In genomic region chr10:107922750-107923149, GRCm38 (mm10) we compare ENCODE assay signal across 11 mouse cellular contexts. TPM values are rescaled to one million over a fixed set of nuclear protein-coding genes. Genes with fewer than 3 reads are reported as not detected.
A peak's percentile ranks its signal among the peaks of the same experiment; 100 is the strongest.
DNase-seq lines count a peak whose midpoint lies in the region; ATAC-seq and TF ChIP-seq lines count a peak whose summit lies in the region.
"Had no signal": no experiment of that assay in that cellular context is flagged by ENCODE, and none has a peak within 500 bp of the region (broad histone marks: within the 10 kb centered on the region; RNA-seq: fewer than 3 reads in every experiment).

No protein-coding gene starts in this region.

- H3K79me2 ChIP-seq in heart, adult 2 months (replicated peaks; ENCODE audit: control insufficient read depth, insufficient read depth, low read length): no peaks in the 10 kb centered on the region

- no peaks in the 10 kb centered on the region for H3K27me3 ChIP-seq in heart, adult 2 months (ENCODE audit: control insufficient read depth, insufficient read depth, low read length)
- H3K27me3 ChIP-seq in midbrain, embryonic 11.5 days (ENCODE audit: control insufficient read depth, insufficient read depth, low read length): no peaks in the 10 kb centered on the region
- H3K27me3 ChIP-seq in midbrain, embryonic 16.5 days (ENCODE audit: control insufficient read depth, insufficient read depth, low read depth, low read length): no peaks in the 10 kb centered on the region
- no peaks in the 10 kb centered on the region for H3K27me3 ChIP-seq in hindbrain, embryonic 12.5 days
- H3K27me3 ChIP-seq: megakaryocyte, embryonic 14.5 days had no signal

- 16% methylated on average over 1 of the region's 1 CpGs for WGBS in heart, adult 2 months
- 21% methylated on average over 1 of the region's 1 CpGs for WGBS in midbrain, embryonic 11.5 days
- 12% methylated on average over 1 of the region's 1 CpGs for WGBS in midbrain, embryonic 16.5 days
- WGBS in hindbrain, embryonic 12.5 days: 29% methylated on average over 1 of the region's 1 CpGs

- H3K9ac ChIP-seq in heart, adult 2 months (ENCODE audit: low read depth, low read length): no peak overlapping the region
- no peak overlapping the region for H3K9ac ChIP-seq in midbrain, embryonic 11.5 days (ENCODE audit: low read length)
- no peak overlapping the region for H3K9ac ChIP-seq in midbrain, embryonic 16.5 days (ENCODE audit: low read depth, low read length)
- H3K9ac ChIP-seq in hindbrain, embryonic 12.5 days: no peak overlapping the region

- no peak for TF ChIP-seq POLR2A in heart, adult 2 months (IDR thresholded peaks at IDR 0.05; ENCODE audit: insufficient read depth, low read depth, low read length)

- TF ChIP-seq EP300 in heart, adult 2 months (IDR thresholded peaks at IDR 0.05; ENCODE audit: insufficient read depth, low read depth, low read length): no peak

- peak; percentile 73 for TF ChIP-seq CTCF in heart, adult 2 months (IDR thresholded peaks at IDR 0.05)

- no peaks in the 10 kb centered on the region for H3K9me3 ChIP-seq in midbrain, embryonic 11.5 days (ENCODE audit: control insufficient read depth, low read length)
- no peaks in the 10 kb centered on the region for H3K9me3 ChIP-seq in midbrain, embryonic 16.5 days (replicated peaks; ENCODE audit: control insufficient read depth, low read length, poor library complexity, severe bottlenecking)
- H3K9me3 ChIP-seq in hindbrain, embryonic 12.5 days (replicated peaks): no peaks in the 10 kb centered on the region

- intact Hi-C loops in heart, adult 2 months (cut with DNase I): loop anchor here (1.0 to 5.0 kb wide), 2 partner anchors 65 to 122 kb away; no protein-coding TSS in a partner anchor
- intact Hi-C loops in heart, postnatal 36 days (cut with DNase I): loop anchor here (5.0 kb wide), 1 partner anchor 65 kb away; no protein-coding TSS in a partner anchor

- ATAC-seq in midbrain, embryonic 11.5 days (ENCODE audit: low FRiP score): no peak
- ATAC-seq in midbrain, embryonic 16.5 days: no peak
- no peak for ATAC-seq in hindbrain, embryonic 12.5 days (ENCODE audit: low FRiP score)

- H3K4me2 ChIP-seq in midbrain, embryonic 11.5 days: no peak overlapping the region
- H3K4me2 ChIP-seq in midbrain, embryonic 16.5 days (ENCODE audit: low read length): no peak overlapping the region
- no peak overlapping the region for H3K4me2 ChIP-seq in hindbrain, embryonic 12.5 days (replicated peaks)

- DNase-seq in heart, adult 2 months: no peak
- no peak for DNase-seq in heart, postnatal 36 days
- peak; percentile 88 for DNase-seq in midbrain, embryonic 11.5 days (ENCODE audit: low spot score, missing footprints)
- DNase-seq in R1 (ENCODE audit: low read depth, low spot score): peak; percentile 11
- peak; percentile 61 for DNase-seq in lung, postnatal 36 days
- DNase-seq in right cerebral cortex, adult 18-20 months: no peak
- DNase-seq: cerebellum, adult 8-10 months; gastrocnemius, postnatal 10 days had no signal

- H3K4me3 ChIP-seq in heart, adult 2 months: no peak overlapping the region
- H3K4me3 ChIP-seq in midbrain, embryonic 11.5 days (ENCODE audit: low read depth, low read length): no peak overlapping the region
- no peak overlapping the region for H3K4me3 ChIP-seq in midbrain, embryonic 16.5 days (ENCODE audit: low read depth, low read length)
- no peak overlapping the region for H3K4me3 ChIP-seq in hindbrain, embryonic 12.5 days
- H3K4me3 ChIP-seq: megakaryocyte, embryonic 14.5 days had no signal

- no peak overlapping the region for H3K27ac ChIP-seq in heart, adult 2 months
- H3K27ac ChIP-seq in midbrain, embryonic 11.5 days (ENCODE audit: low read depth, low read length): no peak overlapping the region
- H3K27ac ChIP-seq in midbrain, embryonic 16.5 days (ENCODE audit: low read length): no peak overlapping the region
- H3K27ac ChIP-seq in hindbrain, embryonic 12.5 days: no peak overlapping the region

- peaks cover 1% of the 10 kb centered on the region for H3K4me1 ChIP-seq in heart, adult 2 months (ENCODE audit: control insufficient read depth, insufficient read depth, low read length)
- H3K4me1 ChIP-seq in midbrain, embryonic 11.5 days (ENCODE audit: control insufficient read depth, insufficient read depth, low read length): no peaks in the 10 kb centered on the region
- no peaks in the 10 kb centered on the region for H3K4me1 ChIP-seq in midbrain, embryonic 16.5 days (ENCODE audit: control insufficient read depth, insufficient read depth, low read length)
- no peaks in the 10 kb centered on the region for H3K4me1 ChIP-seq in hindbrain, embryonic 12.5 days

- H3K36me3 ChIP-seq in heart, adult 2 months (ENCODE audit: control insufficient read depth, insufficient read depth, low read length): no peaks in the 10 kb centered on the region
- no peaks in the 10 kb centered on the region for H3K36me3 ChIP-seq in midbrain, embryonic 11.5 days (ENCODE audit: control insufficient read depth, insufficient read depth, low read length)
- no peaks in the 10 kb centered on the region for H3K36me3 ChIP-seq in midbrain, embryonic 16.5 days (ENCODE audit: control insufficient read depth, insufficient read depth, low read length)
- no peaks in the 10 kb centered on the region for H3K36me3 ChIP-seq in hindbrain, embryonic 12.5 days

RNA-seq across cellular contexts. Expression of gene Otogl, which starts 10.8 kb away (rescaled TPM):
- total RNA-seq in heart, adult 2 months (2021): under 1 TPM in 1 of 2 experiments, not detected in 1; 0.07 TPM
- 0.02 and 0.09 TPM in 2 replicates for polyA plus RNA-seq in heart, adult 2 months (2012; rRNA removed)
- under 1 TPM; 0.05 to 0.06 TPM for total RNA-seq in heart, postnatal 36 days (2021)
- 0.01 TPM in 1 of 2 replicates, not detected in the other for polyA plus RNA-seq in midbrain, embryonic 11.5 days (2014; fragmentation: Nextera tagmentation; extraction: Ambion mirVana)
- 0.04 and 0.06 TPM in 2 replicates for polyA plus RNA-seq in midbrain, embryonic 16.5 days (2015; fragmentation: Nextera tagmentation; extraction: Ambion mirVana)
- polyA plus RNA-seq in hindbrain, embryonic 12.5 days (2016; fragmentation: Nextera tagmentation; extraction: Ambion mirVana): 0.27 and 0.63 TPM in 2 replicates

Comparison
In these comparisons a context has a peak if more than half of its experiments do, and no peak if none do; other contexts are left out.
1. DNase-seq: peak in midbrain, embryonic 11.5 days (single experiment), R1 (single experiment) and lung, postnatal 36 days (single experiment); none in heart, adult 2 months (0 of 2), heart, postnatal 36 days (0 of 2) and right cerebral cortex, adult 18-20 months (single experiment).